Mouse (Mus musculus): ENCODE measurements around the gene Slx1b.
"Not testable (repeated sequence)": the region's sequence is repeated elsewhere in the genome, so short reads cannot be mapped to it uniquely, and the experiment has no call there.

The Slx1b gene

DNA sequence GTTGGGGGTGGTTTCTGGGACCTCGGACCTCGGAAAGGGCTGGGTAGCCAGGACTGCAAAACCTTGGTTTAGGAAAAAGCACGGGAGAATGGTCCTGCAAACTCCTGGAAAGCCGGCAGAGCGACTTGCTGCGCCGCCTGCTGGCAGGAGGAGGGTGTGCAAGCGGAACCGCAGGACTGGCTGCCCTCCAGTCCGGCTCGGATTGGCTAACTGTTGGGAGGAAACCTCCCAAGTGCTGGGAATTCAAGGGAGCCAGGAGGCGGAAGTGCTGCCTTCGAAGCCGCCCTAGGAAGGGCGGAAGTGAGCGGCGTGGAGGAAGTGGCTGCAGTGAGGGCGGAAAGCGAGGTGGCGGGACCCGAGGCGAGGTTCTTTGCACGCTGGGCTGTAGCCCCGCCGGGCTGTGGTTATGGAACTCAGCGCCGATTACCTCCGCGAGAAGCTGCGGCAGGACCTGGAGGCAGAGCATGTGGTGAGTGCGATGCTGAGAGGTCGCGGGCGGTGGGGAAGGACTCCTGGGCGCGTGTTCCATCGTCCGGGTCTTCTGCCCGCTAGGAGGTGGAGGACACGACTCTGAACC lies at the start of gene Slx1b:
TSS of gene Slx1b (minus strand) at position 154 of the 577 bp plus-strand sequence.
- DNase-seq = peak; percentile 91 to 93

DNA sequence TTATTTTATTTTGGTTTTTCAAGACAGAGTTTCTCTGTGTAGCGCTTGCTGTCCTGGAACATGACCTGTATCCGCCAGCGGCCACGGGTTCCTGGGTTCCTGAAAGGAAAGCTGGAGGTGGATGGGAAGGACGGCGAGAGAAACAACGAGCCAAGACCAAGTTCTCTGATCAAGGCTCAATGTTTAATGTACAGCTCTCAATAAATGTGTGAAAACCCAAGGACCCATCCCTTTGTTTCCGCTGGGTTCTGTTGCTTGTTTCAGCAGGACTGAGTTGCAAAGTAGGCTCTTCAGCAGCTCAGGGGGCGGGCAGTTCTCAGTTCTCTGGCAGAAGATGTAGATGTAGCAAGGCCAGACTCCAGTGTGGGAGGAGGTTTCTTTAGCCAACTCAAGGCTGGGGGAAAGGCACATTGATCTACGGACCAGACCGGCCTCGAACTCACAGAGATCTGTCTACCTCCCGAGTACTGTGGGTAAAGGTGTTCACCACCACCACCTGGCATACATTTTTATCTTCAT lies 46.4 kb upstream of the Slx1b start:
- DNase-seq = no peak

GRCm38 (mm10) chr7:126741452-126741851 lies 45.9 kb upstream of the Slx1b start:
- DNase-seq = no peak

DNA sequence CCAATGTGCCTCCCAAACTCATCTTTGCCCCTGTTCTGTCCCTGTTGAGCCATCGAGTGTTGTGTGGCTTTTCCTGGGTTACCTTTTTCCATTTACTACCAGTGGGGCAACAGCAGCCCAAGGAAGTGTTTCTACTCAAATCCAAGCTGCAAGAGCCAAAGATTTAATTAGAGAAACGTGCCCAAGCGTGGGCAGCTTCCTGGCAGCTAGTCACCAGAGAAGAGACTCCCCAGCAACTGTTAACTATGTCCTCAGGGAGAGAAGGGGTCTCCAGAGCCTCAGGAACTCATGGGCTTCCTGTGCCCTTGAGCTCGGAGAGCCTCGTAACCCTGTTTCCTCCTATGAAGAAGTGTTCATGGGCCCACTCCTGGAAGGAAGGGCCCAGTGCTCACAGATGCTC lies 45.4 kb upstream of the Slx1b start:
- no peak for DNase-seq

- no peak for DNase-seq
These were observed 44.6 kb upstream of the Slx1b start for GRCm38 (mm10) chr7:126740132-126740735.

DNA sequence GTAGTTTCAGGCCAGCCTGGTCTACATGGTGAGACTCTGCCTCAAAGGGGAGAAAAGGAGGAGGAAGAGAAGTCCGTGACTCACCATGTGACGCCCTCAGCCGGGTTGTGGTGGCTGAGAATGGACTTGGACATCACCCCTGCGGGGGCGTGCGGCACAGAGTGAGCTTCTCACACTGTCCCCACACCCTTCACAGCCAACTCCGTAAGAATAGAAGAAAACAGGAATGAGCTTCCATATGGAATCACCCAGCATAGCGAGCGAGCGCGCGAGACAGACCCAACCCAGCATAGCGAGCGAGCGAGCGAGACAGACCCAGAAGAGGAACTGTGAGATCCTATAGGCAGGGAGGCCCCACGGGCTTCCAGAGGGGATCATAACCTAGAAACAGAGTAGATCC lies 44.0 kb upstream of the Slx1b start:
- DNase-seq = no peak

DNA sequence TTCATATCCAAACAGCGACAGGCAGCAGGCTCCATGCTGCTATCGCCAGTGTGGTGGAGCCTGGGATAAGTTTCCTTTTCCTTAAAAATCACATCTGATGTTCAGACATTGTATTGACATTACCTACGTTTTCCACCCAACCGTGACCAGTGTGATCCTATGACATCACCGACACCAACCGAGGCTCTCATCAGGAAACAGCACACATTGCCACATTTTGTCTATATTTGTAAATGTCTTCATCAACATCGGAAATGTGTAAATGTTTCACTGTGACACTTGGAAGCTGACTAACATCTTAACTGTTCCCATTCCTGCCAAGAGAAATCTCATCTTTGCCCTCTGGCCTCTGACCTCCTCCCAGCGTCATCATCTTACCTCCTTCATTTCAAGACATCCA lies 40.5 kb upstream of the Slx1b start:
- DNase-seq = no peak

- DNase-seq = not testable (repeated sequence)
These were observed 34.7 kb upstream of the Slx1b start for GRCm38 (mm10) chr7:126730256-126730789.

DNA sequence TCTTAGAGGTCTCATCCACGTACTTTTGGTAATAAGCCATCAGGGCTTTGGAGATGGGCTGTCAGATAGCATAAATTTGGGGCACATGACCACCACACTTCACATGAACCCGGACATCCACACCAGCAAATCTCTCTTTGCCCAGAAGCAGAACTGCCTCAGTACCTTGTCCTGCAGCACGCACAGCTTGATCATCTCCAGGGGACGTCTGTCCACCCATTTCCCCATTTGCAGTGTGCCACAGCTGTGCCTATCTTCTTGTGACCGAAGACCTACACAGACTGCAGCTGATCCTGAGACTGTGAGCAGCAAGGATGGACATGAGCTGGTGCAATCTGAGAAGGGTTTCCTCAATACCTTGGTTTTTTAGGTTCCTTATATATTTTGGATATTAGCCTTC lies 30.1 kb upstream of the Slx1b start:
- DNase-seq = no peak

DNA sequence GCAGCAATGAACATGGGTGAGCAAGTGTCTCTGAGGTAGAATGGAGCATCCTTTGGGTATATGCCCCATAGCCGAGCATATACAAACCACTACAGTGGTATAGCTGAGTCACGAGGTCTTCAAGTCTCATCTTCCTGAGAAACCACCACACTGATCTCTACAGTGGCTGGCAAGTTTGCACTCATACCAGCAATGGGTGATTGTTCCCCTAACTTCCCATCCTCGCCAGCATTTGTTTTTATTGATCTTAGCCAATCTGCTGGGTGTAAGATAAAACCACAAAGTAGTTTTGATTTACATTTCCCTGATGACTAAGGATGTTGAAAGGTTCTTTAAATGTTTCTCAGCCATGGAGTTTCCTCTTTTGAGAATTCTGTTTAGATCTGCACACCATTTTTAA lies 29.5 kb upstream of the Slx1b start:
- no peak for DNase-seq

GRCm38 (mm10) chr7:126721635-126722034 lies 26.1 kb upstream of the Slx1b start:
- no peak for DNase-seq

DNA sequence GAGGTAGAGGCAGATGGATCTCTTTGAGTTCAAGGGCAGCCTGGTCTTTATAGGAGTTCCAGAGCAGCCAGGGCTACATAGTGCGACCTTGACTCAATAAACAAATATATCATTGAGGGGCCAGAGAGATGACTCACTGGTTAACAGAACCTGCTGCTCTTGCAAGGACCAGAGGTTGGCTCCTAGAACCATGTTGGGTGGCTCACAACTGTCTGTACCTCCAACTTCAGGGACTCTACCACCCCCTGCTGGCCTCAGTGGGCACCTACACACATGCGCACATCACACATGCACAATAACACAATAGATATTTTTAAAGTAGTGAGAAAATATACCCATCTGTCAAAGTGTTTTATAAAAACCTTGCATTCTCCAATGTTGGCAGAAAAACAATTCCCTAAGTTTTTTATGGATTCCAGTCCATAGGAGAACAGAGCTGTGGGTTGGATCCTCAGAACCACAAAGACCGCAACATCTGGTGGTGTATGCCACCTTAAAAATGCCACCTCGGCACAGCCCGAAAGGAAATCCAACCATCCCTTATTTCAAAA lies 23.3 kb upstream of the Slx1b start:
- peak in 1 of 2 experiments; percentile 23 for DNase-seq

DNA sequence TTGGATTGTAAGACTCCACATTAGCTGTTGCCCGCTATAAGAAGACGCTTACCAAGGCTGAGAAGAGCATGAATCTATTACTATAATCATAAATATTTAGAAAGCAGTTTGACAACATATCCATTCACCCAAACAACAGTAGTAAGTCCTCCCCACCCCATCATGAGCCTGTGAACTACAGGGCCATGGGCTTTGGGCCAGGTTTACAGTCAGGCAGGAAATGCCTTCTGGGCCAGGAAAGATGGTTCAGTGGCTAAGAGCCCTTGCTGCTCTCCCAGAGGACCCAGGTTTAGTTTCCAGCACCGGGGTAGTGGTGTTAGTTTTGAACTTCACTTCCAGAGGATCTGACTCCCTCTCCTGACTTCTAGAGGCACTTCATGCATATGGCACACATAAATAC lies 22.0 kb upstream of the Slx1b start:
- DNase-seq = no peak

GRCm38 (mm10) chr7:126715679-126716078 lies 20.1 kb upstream of the Slx1b start:
- no peak for DNase-seq

DNA sequence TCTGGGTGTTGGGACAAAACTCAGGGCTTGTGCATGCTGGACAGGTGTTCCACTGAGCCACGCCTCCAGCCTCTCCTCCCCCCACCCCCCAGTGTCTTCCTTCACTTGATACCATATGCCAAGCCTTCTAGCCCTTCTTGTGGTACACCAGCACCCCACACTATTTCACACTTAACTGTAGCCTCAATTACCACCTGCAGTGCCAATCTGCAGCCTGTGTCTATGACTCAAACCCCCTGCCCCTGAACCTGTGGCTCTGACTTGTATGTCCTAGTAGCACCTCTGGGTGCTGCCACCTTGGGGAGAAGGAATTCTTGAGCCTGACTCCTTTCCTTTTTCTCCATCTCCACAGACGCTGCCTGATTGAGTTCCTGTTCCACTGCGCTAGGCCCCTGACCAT lies 16.3 kb upstream of the Slx1b start:
- DNase-seq = peak; percentile 31 to 71

DNA sequence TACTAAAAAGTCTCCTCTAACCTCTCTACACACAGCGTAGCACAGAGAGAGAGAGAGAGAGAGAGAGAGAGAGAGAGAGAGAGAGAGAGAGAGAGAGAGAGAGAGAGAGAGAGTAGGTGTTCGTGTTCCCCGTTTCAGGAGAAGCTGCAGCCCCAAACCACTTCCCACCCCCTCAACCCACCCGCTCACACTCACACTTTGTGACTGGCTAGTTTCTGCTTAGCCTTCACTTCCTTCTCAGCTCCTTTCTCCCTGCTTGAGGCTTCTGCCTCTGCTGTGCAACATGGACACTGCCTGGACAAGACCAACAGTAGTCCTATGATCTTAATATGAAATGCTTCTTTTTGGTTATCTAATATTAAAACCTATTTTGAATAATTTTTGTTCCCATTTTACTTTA lies 14.7 kb upstream of the Slx1b start:
- DNase-seq = peak in 1 of 2 experiments; percentile 28

- no peak for DNase-seq
These were observed 12.8 kb upstream of the Slx1b start for GRCm38 (mm10) chr7:126708175-126708952.

GRCm38 (mm10) chr7:126707442-126708174 lies 12.0 kb upstream of the Slx1b start, which contains the start of gene Coro1a:
Coro1a (minus strand) TSS chr7:126707787.
- DNase-seq = peak; percentile 74 to 87

- peak; percentile 86 to 90 for DNase-seq
These were observed 8.8 kb upstream of the Slx1b start for GRCm38 (mm10) chr7:126704121-126704980.

DNA sequence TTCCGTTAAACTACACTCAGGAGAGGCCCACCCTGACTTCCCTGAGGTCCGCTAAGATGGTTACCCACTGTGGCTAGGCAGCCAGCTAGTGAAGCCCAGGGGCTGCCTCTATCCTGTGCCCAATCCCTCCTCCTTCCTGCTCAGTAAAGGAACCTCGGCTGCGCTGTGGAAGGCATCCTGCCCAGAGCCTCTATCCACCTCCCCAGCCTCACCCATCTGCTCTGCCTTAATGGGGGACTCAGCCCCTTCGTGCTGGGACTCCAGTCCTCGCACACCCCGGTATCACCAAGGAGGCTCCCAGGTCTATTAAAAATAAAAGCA lies 8.1 kb upstream of the Slx1b start:
- DNase-seq = peak in 1 of 2 experiments; percentile 37

All from thymus, adult 18-20 months (tissue).